Mouse (Mus musculus): Measurements from ENCODE around the gene Hoxd11. TPM values are rescaled to one million over a fixed set of nuclear protein-coding genes. Genes with fewer than 3 reads are reported as not detected.

The Hoxd11 gene
- total RNA-seq, 2 experiments from 2014 or later: not detected

GRCm38 (mm10) chr2:74692808-74693431 is 13.6 kb downstream of the Hoxd11 start:
- no peak for ATAC-seq (replicated peaks; ENCODE audit: low FRiP score, poor library complexity, severe bottlenecking)

- ATAC-seq (replicated peaks; ENCODE audit: low FRiP score, poor library complexity, severe bottlenecking): no peak
Measured at GRCm38 (mm10) chr2:74693432-74693827, 14.1 kb downstream of the Hoxd11 start.

- no peak for ATAC-seq (replicated peaks; ENCODE audit: low FRiP score, poor library complexity, severe bottlenecking)
Measured at GRCm38 (mm10) chr2:74694066-74694465, 14.7 kb downstream of the Hoxd11 start.

DNA sequence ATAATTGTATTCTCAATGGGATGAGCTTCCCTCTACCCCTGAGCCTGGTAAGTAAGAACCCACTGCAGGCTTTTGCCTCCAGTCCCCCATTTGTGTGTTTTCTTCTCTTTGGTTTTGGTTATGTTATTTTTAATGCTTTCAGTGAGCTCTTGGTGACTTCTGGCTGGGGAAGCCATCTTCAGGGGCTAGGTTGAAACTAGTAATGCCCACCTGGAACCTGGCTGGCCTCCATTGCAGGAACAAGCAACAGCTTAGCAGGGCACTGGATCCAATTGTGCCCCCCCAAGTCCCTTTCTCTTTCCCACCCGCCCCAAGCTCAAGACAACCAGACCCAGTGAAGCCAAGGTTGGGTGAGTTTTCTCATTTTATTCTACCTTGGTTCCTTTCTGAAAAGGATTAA is 16.0 kb downstream of the Hoxd11 start:
- no peak for ATAC-seq (replicated peaks; ENCODE audit: low FRiP score, poor library complexity, severe bottlenecking)

GRCm38 (mm10) chr2:74695813-74696430 is 16.6 kb downstream of the Hoxd11 start:
- ATAC-seq (replicated peaks; ENCODE audit: low FRiP score, poor library complexity, severe bottlenecking): no peak

GRCm38 (mm10) chr2:74696442-74697335 is 17.3 kb downstream of the Hoxd11 start:
- no peak for ATAC-seq (replicated peaks; ENCODE audit: low FRiP score, poor library complexity, severe bottlenecking)

GRCm38 (mm10) chr2:74697567-74698121 is 18.3 kb downstream of the Hoxd11 start, which contains the start of gene Hoxd9:
TSS of gene Hoxd9 (plus strand) at chr2:74697727.
- no peak for ATAC-seq (replicated peaks; ENCODE audit: low FRiP score, poor library complexity, severe bottlenecking)

- no peak for ATAC-seq (replicated peaks; ENCODE audit: low FRiP score, poor library complexity, severe bottlenecking)
Measured at GRCm38 (mm10) chr2:74698201-74699052, 19.1 kb downstream of the Hoxd11 start.

GRCm38 (mm10) chr2:74699053-74699430 is 19.7 kb downstream of the Hoxd11 start:
- no peak for ATAC-seq (replicated peaks; ENCODE audit: low FRiP score, poor library complexity, severe bottlenecking)

DNA sequence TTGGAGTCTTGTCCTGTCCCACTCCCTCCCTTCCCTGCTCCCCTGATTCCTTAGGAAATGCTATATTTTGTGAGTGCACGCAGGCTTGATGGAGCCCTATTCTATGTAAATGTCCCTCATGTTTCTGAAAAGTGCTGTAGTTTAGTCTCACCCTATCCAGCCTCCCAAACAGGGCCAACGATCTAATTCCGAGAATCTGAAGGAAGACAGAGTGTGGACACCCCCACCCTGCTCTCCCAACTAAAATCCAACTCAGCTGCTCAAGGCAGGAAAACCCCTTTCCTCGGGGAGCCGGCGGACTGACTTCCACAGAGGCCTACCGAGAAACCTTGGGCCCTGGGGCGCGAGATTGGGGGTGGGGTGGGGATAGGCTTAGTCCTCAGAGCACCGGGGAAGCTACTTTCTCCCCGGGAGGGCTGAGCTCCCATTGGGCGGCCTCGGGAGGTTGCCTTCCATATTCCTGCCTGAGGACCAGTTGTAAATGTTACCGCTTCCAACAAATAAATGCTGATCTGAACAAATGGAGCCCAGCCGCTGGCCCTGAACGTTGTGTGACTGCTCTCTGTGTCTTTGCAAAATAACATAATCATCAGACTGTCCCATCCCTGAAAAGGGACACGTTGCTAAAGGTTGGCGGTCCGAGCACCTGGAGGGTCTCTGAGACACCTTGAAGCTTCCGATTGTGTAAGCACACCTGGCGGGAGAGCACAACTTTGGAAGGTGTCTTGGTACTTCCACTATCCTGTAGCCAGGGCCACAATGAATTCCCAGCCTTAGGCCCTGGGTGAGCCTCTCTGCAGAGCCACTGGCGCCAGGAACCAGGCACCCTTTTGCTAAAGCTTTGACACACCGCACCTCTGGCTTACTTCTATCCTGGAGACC is 20.5 kb downstream of the Hoxd11 start:
- no peak for ATAC-seq (replicated peaks; ENCODE audit: low FRiP score, poor library complexity, severe bottlenecking)

DNA sequence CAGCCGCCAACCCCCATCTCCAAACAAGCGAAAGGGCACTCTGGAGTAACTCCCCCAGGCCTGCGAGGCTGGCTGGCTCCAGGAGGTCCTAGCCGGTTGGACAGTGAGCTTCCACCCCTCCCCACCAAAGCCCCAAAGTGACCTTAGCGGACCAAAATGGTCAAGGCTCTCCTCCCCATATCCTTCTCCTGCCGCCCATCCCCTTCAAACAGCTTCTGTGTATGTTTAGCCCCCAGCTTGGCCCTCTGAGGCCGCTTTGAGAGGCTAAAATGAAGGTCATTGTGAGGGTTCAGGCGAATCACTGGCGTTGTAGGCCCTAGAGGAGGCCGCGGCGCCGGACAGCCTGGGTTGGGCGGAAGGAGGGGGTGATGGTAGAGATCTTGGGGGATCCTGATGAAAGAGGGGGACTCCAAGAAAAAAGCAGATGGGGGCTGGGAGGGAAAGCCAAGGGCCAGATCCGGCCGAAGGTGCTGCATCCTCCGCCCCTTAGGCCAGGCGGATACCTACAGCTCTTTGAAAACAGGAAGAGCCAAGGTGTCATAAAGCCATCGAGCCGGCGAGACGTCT is 21.3 kb downstream of the Hoxd11 start:
- no peak for ATAC-seq (replicated peaks; ENCODE audit: low FRiP score, poor library complexity, severe bottlenecking)

DNA sequence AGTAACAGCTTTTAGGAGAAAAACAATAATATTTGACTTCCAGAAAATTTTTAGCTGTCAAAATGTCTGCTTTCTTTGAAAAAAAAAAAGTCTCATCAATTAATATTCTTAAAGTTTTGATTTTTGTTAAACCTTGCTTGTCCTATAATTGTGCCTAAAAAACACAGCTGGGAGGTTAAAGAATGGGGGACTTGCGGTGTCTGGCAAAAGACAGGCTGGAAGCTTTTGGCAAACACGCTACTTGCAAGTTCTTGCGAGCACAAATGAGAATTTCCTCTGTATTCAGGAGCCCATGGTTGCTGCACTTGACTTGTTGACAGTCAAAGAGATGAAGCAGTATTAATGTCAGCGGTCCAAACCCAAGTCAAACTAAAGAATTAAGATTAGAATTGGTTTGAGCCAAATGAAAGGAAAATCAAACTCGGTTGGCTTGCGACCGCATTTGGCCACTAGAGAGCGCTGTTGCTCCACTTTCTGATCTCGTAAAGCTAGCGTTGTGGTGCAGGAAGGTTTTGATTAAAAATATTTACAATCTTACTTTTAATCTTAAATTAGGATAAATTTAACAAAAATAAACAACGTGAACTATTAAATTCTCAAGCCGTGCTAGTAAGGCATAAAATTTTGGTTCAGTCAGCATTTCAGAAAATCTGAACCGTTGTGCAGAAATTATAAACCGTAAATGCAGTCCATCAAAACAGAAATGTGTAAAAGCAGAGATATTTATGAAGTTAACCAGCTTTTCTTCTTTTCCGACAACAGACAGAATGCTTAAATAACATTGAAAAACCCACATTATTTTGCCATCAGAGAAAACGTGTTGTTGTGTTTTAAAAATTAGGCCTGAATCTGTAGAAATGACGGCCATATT is 22.8 kb downstream of the Hoxd11 start:
- no peak for ATAC-seq (replicated peaks; ENCODE audit: low FRiP score, poor library complexity, severe bottlenecking)

- ATAC-seq (replicated peaks; ENCODE audit: low FRiP score, poor library complexity, severe bottlenecking): no peak
Measured at GRCm38 (mm10) chr2:74702820-74703219, 23.5 kb downstream of the Hoxd11 start.

GRCm38 (mm10) chr2:74703317-74703716 is 24.0 kb downstream of the Hoxd11 start:
- no peak for ATAC-seq (replicated peaks; ENCODE audit: low FRiP score, poor library complexity, severe bottlenecking)

GRCm38 (mm10) chr2:74703720-74704392 is 24.5 kb downstream of the Hoxd11 start:
- no peak for ATAC-seq (replicated peaks; ENCODE audit: low FRiP score, poor library complexity, severe bottlenecking)

- ATAC-seq (replicated peaks; ENCODE audit: low FRiP score, poor library complexity, severe bottlenecking): no peak
Measured at GRCm38 (mm10) chr2:74704393-74704998, 25.1 kb downstream of the Hoxd11 start, which contains the start of gene Hoxd8. TSS of gene Hoxd8 (plus strand) at chr2:74704615.

Measured in erythroblast, adult 5-6 weeks (primary cell).